Mouse (Mus musculus): Measurements from ENCODE around the gene Naxd. TPM values are rescaled to one million over a fixed set of nuclear protein-coding genes. Genes with fewer than 3 reads are reported as not detected.

The Naxd gene
- polyA plus RNA-seq, 1 experiment = 34.7 TPM

DNA sequence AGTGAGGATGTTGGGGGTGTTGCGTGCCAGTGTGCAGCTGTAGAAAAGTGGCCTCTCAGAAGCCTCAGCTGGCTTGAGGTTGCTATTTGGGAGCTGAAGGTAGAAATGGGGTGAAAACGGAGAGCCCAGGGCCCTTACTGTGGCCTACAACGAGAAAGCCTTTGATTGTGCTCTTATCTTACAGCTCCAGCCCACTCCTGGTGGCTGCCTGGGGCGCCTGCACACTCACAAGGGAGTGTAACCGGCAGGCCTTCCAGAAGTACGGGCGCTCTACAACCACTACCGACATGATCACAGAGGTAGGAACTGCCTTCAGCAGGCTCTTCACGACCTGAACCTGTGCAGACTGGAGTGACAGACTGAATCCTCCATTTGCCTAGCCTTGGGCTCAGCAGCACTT lies 15.4 kb downstream of the Naxd start:
- H3K9ac ChIP-seq (ENCODE audit: low read depth, poor library complexity, severe bottlenecking) = no peak overlapping the region
- peaks cover 55% of the 10 kb centered on the region for H3K36me3 ChIP-seq (ENCODE audit: control insufficient read depth, insufficient read depth, low read length, poor library complexity, severe bottlenecking)
- H3K9me3 ChIP-seq (replicated peaks; ENCODE audit: control insufficient read depth, insufficient read depth, low read length, poor library complexity, severe bottlenecking) = no peaks in the 10 kb centered on the region
- H3K4me3 ChIP-seq (ENCODE audit: low read depth, low read length) = no peak overlapping the region
- TF ChIP-seq CTCF (IDR thresholded peaks at IDR 0.05; ENCODE audit: low read depth, low read length) (no peak), POLR2A (IDR thresholded peaks at IDR 0.05; ENCODE audit: insufficient read depth, low read length) (no peak), EP300 (IDR thresholded peaks at IDR 0.05; ENCODE audit: insufficient read depth, low read depth, low read length) (no peak)
- no peaks in the 10 kb centered on the region for H3K4me1 ChIP-seq (ENCODE audit: control insufficient read depth, insufficient read depth, low read length)
- H3K27me3 ChIP-seq (ENCODE audit: control insufficient read depth, insufficient read depth, low read length, poor library complexity, severe bottlenecking) = no peaks in the 10 kb centered on the region
- H3K27ac ChIP-seq (ENCODE audit: insufficient read depth, low read length) = no peak overlapping the region

DNA sequence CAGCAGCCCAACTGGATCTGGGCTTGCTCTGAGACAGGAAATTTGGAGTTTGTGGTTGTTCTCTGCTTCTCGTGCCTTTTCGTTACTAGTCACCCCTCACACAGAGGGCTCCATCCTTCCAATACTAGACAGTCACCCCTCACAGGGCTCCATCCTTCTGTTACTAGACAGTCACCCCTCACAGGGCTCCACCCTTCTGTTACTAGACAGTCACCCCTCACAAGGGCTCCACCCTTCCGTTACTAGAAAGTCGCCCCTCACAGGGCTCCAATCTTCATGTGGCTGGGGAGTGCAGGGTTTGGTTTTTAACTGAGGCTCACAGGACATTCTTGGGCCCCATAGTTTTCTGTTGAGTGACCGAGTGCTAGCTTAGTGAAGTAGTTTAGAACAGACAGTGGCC lies 15.9 kb downstream of the Naxd start:
- Histone ChIP-seq H3K4me3 (ENCODE audit: low read depth, low read length) (no peak overlapping the region), H3K9me3 (replicated peaks; ENCODE audit: control insufficient read depth, insufficient read depth, low read length, poor library complexity, severe bottlenecking) (no peaks in the 10 kb centered on the region), H3K9ac (ENCODE audit: low read depth, poor library complexity, severe bottlenecking) (no peak overlapping the region), H3K4me1 (ENCODE audit: control insufficient read depth, insufficient read depth, low read length) (no peaks in the 10 kb centered on the region), H3K27ac (ENCODE audit: insufficient read depth, low read length) (no peak overlapping the region), H3K27me3 (ENCODE audit: control insufficient read depth, insufficient read depth, low read length, poor library complexity, severe bottlenecking) (no peaks in the 10 kb centered on the region), H3K36me3 (ENCODE audit: control insufficient read depth, insufficient read depth, low read length, poor library complexity, severe bottlenecking) (peaks cover 52% of the 10 kb centered on the region)
- TF ChIP-seq CTCF (IDR thresholded peaks at IDR 0.05; ENCODE audit: low read depth, low read length) (no peak), POLR2A (IDR thresholded peaks at IDR 0.05; ENCODE audit: insufficient read depth, low read length) (no peak), EP300 (IDR thresholded peaks at IDR 0.05; ENCODE audit: insufficient read depth, low read depth, low read length) (no peak)

DNA sequence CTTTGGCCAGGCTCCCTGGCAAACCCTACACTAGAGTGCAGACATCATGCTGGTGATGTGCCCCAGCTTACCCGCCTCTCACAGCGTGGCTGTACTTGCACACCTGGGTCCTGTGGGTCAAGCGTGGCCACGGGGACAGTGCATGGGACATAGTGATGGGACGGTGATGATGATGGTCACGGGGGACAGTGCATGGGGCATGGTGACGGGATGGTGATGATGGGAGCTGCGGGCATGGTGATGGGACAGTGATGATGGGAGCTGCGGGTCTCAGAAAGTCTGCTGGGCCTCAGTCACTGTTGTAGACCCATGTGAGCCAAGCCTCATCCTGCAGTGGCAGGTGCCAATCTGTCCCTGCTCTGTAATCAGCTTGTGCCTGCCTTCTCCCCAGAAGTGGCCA lies 19.0 kb downstream of the Naxd start:
- H3K4me1 ChIP-seq (ENCODE audit: control insufficient read depth, insufficient read depth, low read length) = no peaks in the 10 kb centered on the region
- H3K4me3 ChIP-seq (ENCODE audit: low read depth, low read length) = no peak overlapping the region
- no peaks in the 10 kb centered on the region for H3K27me3 ChIP-seq (ENCODE audit: control insufficient read depth, insufficient read depth, low read length, poor library complexity, severe bottlenecking)
- TF ChIP-seq EP300 (IDR thresholded peaks at IDR 0.05; ENCODE audit: insufficient read depth, low read depth, low read length) = no peak
- TF ChIP-seq POLR2A (IDR thresholded peaks at IDR 0.05; ENCODE audit: insufficient read depth, low read length) = no peak
- TF ChIP-seq CTCF (IDR thresholded peaks at IDR 0.05; ENCODE audit: low read depth, low read length) = no peak
- H3K9ac ChIP-seq (ENCODE audit: low read depth, poor library complexity, severe bottlenecking) = no peak overlapping the region
- no peaks in the 10 kb centered on the region for H3K9me3 ChIP-seq (replicated peaks; ENCODE audit: control insufficient read depth, insufficient read depth, low read length, poor library complexity, severe bottlenecking)
- H3K27ac ChIP-seq (ENCODE audit: insufficient read depth, low read length) = no peak overlapping the region
- peaks cover 30% of the 10 kb centered on the region for H3K36me3 ChIP-seq (ENCODE audit: control insufficient read depth, insufficient read depth, low read length, poor library complexity, severe bottlenecking)

DNA sequence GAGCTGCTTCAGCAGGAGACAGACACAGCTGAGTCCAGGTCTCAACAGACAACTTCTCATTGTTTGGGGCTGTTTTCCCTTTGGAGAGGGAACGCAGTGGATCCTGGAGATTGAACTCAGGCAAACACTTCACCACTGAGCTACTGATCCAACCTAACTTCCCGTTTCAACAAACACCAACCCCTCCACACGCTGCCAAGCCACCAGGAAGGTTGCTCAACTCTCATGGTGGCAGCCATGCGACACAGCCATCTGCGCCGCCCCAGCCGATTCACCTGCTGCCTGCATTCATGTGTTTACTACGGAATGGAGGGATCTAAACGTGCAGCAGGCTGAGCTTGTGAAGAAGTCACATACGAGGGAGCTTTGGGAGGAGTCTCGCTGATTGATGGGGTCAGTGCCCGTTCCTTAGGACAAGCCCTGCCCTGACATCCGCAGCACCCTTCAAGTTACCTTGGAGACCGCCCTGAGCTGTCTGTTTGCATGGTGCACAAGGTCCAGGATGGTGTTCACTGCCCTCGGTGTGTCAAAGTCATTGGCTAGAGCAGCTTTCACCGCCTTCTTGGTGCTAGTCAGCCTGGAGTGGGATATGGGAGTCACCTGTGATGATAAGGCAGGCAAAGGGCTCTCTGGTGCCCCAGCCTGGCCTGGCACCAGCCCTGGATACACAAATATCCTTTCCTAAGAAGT lies 20.2 kb downstream of the Naxd start:
- H3K27ac ChIP-seq (ENCODE audit: insufficient read depth, low read length) = no peak overlapping the region
- H3K4me3 ChIP-seq (ENCODE audit: low read depth, low read length) = no peak overlapping the region
- TF ChIP-seq EP300 (IDR thresholded peaks at IDR 0.05; ENCODE audit: insufficient read depth, low read depth, low read length) (no peak), CTCF (IDR thresholded peaks at IDR 0.05; ENCODE audit: low read depth, low read length) (no peak)
- H3K4me1 ChIP-seq (ENCODE audit: control insufficient read depth, insufficient read depth, low read length) = no peaks in the 10 kb centered on the region
- no peaks in the 10 kb centered on the region for H3K27me3 ChIP-seq (ENCODE audit: control insufficient read depth, insufficient read depth, low read length, poor library complexity, severe bottlenecking)
- H3K9ac ChIP-seq (ENCODE audit: low read depth, poor library complexity, severe bottlenecking) = no peak overlapping the region
- H3K9me3 ChIP-seq (replicated peaks; ENCODE audit: control insufficient read depth, insufficient read depth, low read length, poor library complexity, severe bottlenecking) = no peaks in the 10 kb centered on the region
- H3K36me3 ChIP-seq (ENCODE audit: control insufficient read depth, insufficient read depth, low read length, poor library complexity, severe bottlenecking) = peaks cover 19% of the 10 kb centered on the region

GRCm38 (mm10) chr8:11518056-11518396 lies 20.7 kb downstream of the Naxd start:
- Histone ChIP-seq H3K9me3 (replicated peaks; ENCODE audit: control insufficient read depth, insufficient read depth, low read length, poor library complexity, severe bottlenecking) (no peaks in the 10 kb centered on the region), H3K27ac (ENCODE audit: insufficient read depth, low read length) (no peak overlapping the region), H3K36me3 (ENCODE audit: control insufficient read depth, insufficient read depth, low read length, poor library complexity, severe bottlenecking) (peaks cover 15% of the 10 kb centered on the region), H3K9ac (ENCODE audit: low read depth, poor library complexity, severe bottlenecking) (no peak overlapping the region), H3K27me3 (ENCODE audit: control insufficient read depth, insufficient read depth, low read length, poor library complexity, severe bottlenecking) (no peaks in the 10 kb centered on the region), H3K4me3 (ENCODE audit: low read depth, low read length) (no peak overlapping the region), H3K4me1 (ENCODE audit: control insufficient read depth, insufficient read depth, low read length) (no peaks in the 10 kb centered on the region)
- TF ChIP-seq EP300 (IDR thresholded peaks at IDR 0.05; ENCODE audit: insufficient read depth, low read depth, low read length) (no peak), CTCF (IDR thresholded peaks at IDR 0.05; ENCODE audit: low read depth, low read length) (no peak), POLR2A (IDR thresholded peaks at IDR 0.05; ENCODE audit: insufficient read depth, low read length) (no peak)

GRCm38 (mm10) chr8:11518676-11519075 lies 21.4 kb downstream of the Naxd start:
- peaks cover 9% of the 10 kb centered on the region for H3K36me3 ChIP-seq (ENCODE audit: control insufficient read depth, insufficient read depth, low read length, poor library complexity, severe bottlenecking)
- no peak overlapping the region for H3K27ac ChIP-seq (ENCODE audit: insufficient read depth, low read length)
- no peaks in the 10 kb centered on the region for H3K9me3 ChIP-seq (replicated peaks; ENCODE audit: control insufficient read depth, insufficient read depth, low read length, poor library complexity, severe bottlenecking)
- TF ChIP-seq POLR2A (IDR thresholded peaks at IDR 0.05; ENCODE audit: insufficient read depth, low read length) = no peak
- TF ChIP-seq CTCF (IDR thresholded peaks at IDR 0.05; ENCODE audit: low read depth, low read length) = no peak
- TF ChIP-seq EP300 (IDR thresholded peaks at IDR 0.05; ENCODE audit: insufficient read depth, low read depth, low read length) = no peak
- no peaks in the 10 kb centered on the region for H3K27me3 ChIP-seq (ENCODE audit: control insufficient read depth, insufficient read depth, low read length, poor library complexity, severe bottlenecking)
- H3K9ac ChIP-seq (ENCODE audit: low read depth, poor library complexity, severe bottlenecking) = no peak overlapping the region
- H3K4me3 ChIP-seq (ENCODE audit: low read depth, low read length) = no peak overlapping the region
- no peaks in the 10 kb centered on the region for H3K4me1 ChIP-seq (ENCODE audit: control insufficient read depth, insufficient read depth, low read length)

All from ES-Bruce4 (cell line).